In the genomic region with DNA sequence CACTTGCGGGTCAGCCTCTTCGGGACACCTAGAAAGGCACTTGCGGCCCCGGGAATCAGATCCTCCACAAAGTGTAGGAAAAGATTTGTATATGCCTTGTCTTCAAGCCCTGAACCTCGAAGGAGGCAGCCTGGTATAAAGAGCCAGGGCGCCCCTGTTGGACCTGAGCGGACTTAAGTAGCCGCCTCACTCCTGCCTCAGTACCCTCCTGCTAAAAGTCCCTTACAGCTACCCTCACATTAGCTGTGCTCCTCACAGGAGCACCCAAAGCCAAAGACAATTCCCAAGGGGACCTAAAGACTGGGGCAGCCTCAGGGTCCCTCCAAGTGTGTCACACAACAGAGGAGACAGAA, we compare ENCODE assay signal across 8 mouse cellular contexts. TPM values are rescaled to one million over a fixed set of nuclear protein-coding genes. Genes with fewer than 3 reads are reported as not detected.
DNase-seq lines count a peak whose midpoint lies in the region; ATAC-seq and TF ChIP-seq lines count a peak whose summit lies in the region.

No protein-coding gene starts in this region.

- TF ChIP-seq CTCF in heart, adult 2 months (IDR thresholded peaks at IDR 0.05), result no peak
- TF ChIP-seq CTCF in MEL (IDR thresholded peaks at IDR 0.05 in 2 of 3, conservative IDR thresholded peaks at IDR 0.05 in 1 of 3; ENCODE audit: control insufficient read depth in 1 of 3, insufficient read depth in 1 of 3, low read depth in 2 of 3, low read length in 3 of 3, poor library complexity in 1 of 3, severe bottlenecking in 1 of 3), result no peak

- no peaks in the 10 kb centered on the region for H3K9me3 ChIP-seq in heart, embryonic 12.5 days (replicated peaks)
- H3K9me3 ChIP-seq in MEL (replicated peaks; ENCODE audit: insufficient read depth, low read length), result no peaks in the 10 kb centered on the region
- no peaks in the 10 kb centered on the region for H3K9me3 ChIP-seq in hindbrain, embryonic 14.5 days (ENCODE audit: control insufficient read depth, low read length)
- no peaks in the 10 kb centered on the region for H3K9me3 ChIP-seq in midbrain, embryonic 11.5 days (ENCODE audit: control insufficient read depth, low read length)

- no peak overlapping the region for H3K27ac ChIP-seq in heart, embryonic 12.5 days (ENCODE audit: poor library complexity, severe bottlenecking)
- H3K27ac ChIP-seq in heart, adult 2 months, result no peak overlapping the region
- H3K27ac ChIP-seq in MEL (ENCODE audit: control insufficient read depth, low read depth, low read length), result peak overlapping the region; percentile 3; the same call in 1 of the 2 replicates
- H3K27ac ChIP-seq in hindbrain, embryonic 14.5 days, result no peak overlapping the region
- H3K27ac ChIP-seq in midbrain, embryonic 11.5 days (ENCODE audit: low read depth, low read length), result no peak overlapping the region

- no peak for TF ChIP-seq EP300 in heart, adult 2 months (IDR thresholded peaks at IDR 0.05; ENCODE audit: insufficient read depth, low read depth, low read length)
- no peak for TF ChIP-seq EP300 in MEL (IDR thresholded peaks at IDR 0.05; ENCODE audit: low read depth in 1 of 2, low read length in 2 of 2)

- H3K4me2 ChIP-seq in heart, embryonic 12.5 days, result peak overlapping the region; percentile 59
- H3K4me2 ChIP-seq in hindbrain, embryonic 14.5 days (replicated peaks), result peak overlapping the region; percentile 63
- H3K4me2 ChIP-seq in midbrain, embryonic 11.5 days, result peak overlapping the region; percentile 47

- no peak for ATAC-seq in heart, embryonic 12.5 days (ENCODE audit: insufficient number of reproducible peaks, low FRiP score)
- ATAC-seq in hindbrain, embryonic 14.5 days (ENCODE audit: low FRiP score), result no peak
- ATAC-seq in midbrain, embryonic 11.5 days (ENCODE audit: low FRiP score), result no peak

- H3K4me3 ChIP-seq in heart, embryonic 12.5 days, result peak overlapping the region; percentile 23
- no peak overlapping the region for H3K4me3 ChIP-seq in heart, adult 2 months
- H3K4me3 ChIP-seq in MEL (ENCODE audit: control insufficient read depth in 1 of 2, insufficient read depth in 1 of 2, low read depth in 2 of 2, low read length in 2 of 2), result peak overlapping the region in 1 of 2 experiments; percentile 24; a peak in 1 of 4 replicates
- H3K4me3 ChIP-seq in hindbrain, embryonic 14.5 days (replicated peaks; ENCODE audit: low read length), result peak overlapping the region; percentile 35
- peak overlapping the region; percentile 17 for H3K4me3 ChIP-seq in midbrain, embryonic 11.5 days (ENCODE audit: low read depth, low read length)

- no peaks in the 10 kb centered on the region for H3K36me3 ChIP-seq in heart, embryonic 12.5 days
- H3K36me3 ChIP-seq in heart, adult 2 months (ENCODE audit: control insufficient read depth, insufficient read depth, low read length), result no peaks in the 10 kb centered on the region
- peaks cover 0 to 6% of the 10 kb centered on the region in 2 experiments; a peak in 2 of 4 replicates for H3K36me3 ChIP-seq in MEL (ENCODE audit: control insufficient read depth in 1 of 2, insufficient read depth in 2 of 2, low read length in 2 of 2)
- no peaks in the 10 kb centered on the region for H3K36me3 ChIP-seq in hindbrain, embryonic 14.5 days (replicated peaks; ENCODE audit: control insufficient read depth, insufficient read depth)
- no peaks in the 10 kb centered on the region for H3K36me3 ChIP-seq in midbrain, embryonic 11.5 days (ENCODE audit: control insufficient read depth, insufficient read depth, low read length)

- TF ChIP-seq RAD21 in MEL (IDR thresholded peaks at IDR 0.05; ENCODE audit: low read depth, low read length), result no peak

- no peak for DNase-seq in heart, adult 2 months
- DNase-seq in MEL (ENCODE audit: low read depth, low spot score), result no peak
- no peak for DNase-seq in hindbrain, embryonic 14.5 days (ENCODE audit: low spot score)
- peak; percentile 87 for DNase-seq in midbrain, embryonic 11.5 days (ENCODE audit: low spot score, missing footprints)
- DNase-seq in urinary bladder, postnatal 4 days (ENCODE audit: low spot score in 2 of 2), result no peak
- no peak for DNase-seq in layer of hippocampus, postnatal 36 days
- DNase-seq in right cerebral cortex, postnatal 14 days, result no peak

- H3K79me2 ChIP-seq in heart, adult 2 months (replicated peaks; ENCODE audit: control insufficient read depth, insufficient read depth, low read length), result no peaks in the 10 kb centered on the region
- no peaks in the 10 kb centered on the region; the same call in 1 of the 2 replicates for H3K79me2 ChIP-seq in MEL (ENCODE audit: control insufficient read depth, insufficient read depth, low read length, poor library complexity)

- peaks cover 8% of the 10 kb centered on the region for H3K4me1 ChIP-seq in heart, embryonic 12.5 days (replicated peaks)
- no peaks in the 10 kb centered on the region for H3K4me1 ChIP-seq in heart, adult 2 months (ENCODE audit: control insufficient read depth, insufficient read depth, low read length)
- peaks cover 5 to 13% of the 10 kb centered on the region in 2 experiments; a peak in 3 of 4 replicates for H3K4me1 ChIP-seq in MEL (ENCODE audit: control insufficient read depth in 1 of 2, insufficient read depth in 2 of 2, low read length in 2 of 2)
- H3K4me1 ChIP-seq in hindbrain, embryonic 14.5 days (replicated peaks; ENCODE audit: control insufficient read depth, insufficient read depth, low read length), result peaks cover 4% of the 10 kb centered on the region; the same call in 1 of the 2 replicates
- H3K4me1 ChIP-seq in midbrain, embryonic 11.5 days (ENCODE audit: control insufficient read depth, insufficient read depth, low read length), result 0 out of 2 replicates have a peak, but pooled peaks cover 3% of the 10 kb centered on the region

- intact Hi-C loops in heart, adult 2 months (cut with DNase I), result no loop called here

- 13% methylated on average over 8 of the region's 8 CpGs for whole genome bisulfite sequencing in heart, embryonic 12.5 days
- WGBS in heart, adult 2 months, result 17% methylated on average over 8 of the region's 8 CpGs
- WGBS in hindbrain, embryonic 14.5 days, result 15% methylated on average over 8 of the region's 8 CpGs
- 17% methylated on average over 8 of the region's 8 CpGs for WGBS in midbrain, embryonic 11.5 days

- H3K9ac ChIP-seq in heart, embryonic 12.5 days, result no peak overlapping the region
- no peak overlapping the region for H3K9ac ChIP-seq in heart, adult 2 months (ENCODE audit: low read depth, low read length)
- peak overlapping the region; percentile 4 for H3K9ac ChIP-seq in MEL (ENCODE audit: control insufficient read depth, low read depth, low read length, poor library complexity, severe bottlenecking)
- peak overlapping the region; percentile 43 for H3K9ac ChIP-seq in hindbrain, embryonic 14.5 days
- peak overlapping the region; percentile 29 for H3K9ac ChIP-seq in midbrain, embryonic 11.5 days (ENCODE audit: low read length)

- TF ChIP-seq POLR2A in heart, adult 2 months (IDR thresholded peaks at IDR 0.05; ENCODE audit: insufficient read depth, low read depth, low read length), result no peak
- no peak; a peak in 1 of 4 replicates for TF ChIP-seq POLR2A in MEL (IDR thresholded peaks at IDR 0.05; ENCODE audit: control insufficient read depth in 1 of 2, insufficient read depth in 1 of 2, low read depth in 1 of 2, low read length in 2 of 2, poor library complexity in 1 of 2)

- peaks cover 59% of the 10 kb centered on the region for H3K27me3 ChIP-seq in heart, embryonic 12.5 days (replicated peaks)
- H3K27me3 ChIP-seq in heart, adult 2 months (ENCODE audit: control insufficient read depth, insufficient read depth, low read length), result no peaks in the 10 kb centered on the region
- no peaks in the 10 kb centered on the region for H3K27me3 ChIP-seq in MEL (ENCODE audit: control insufficient read depth in 1 of 2, insufficient read depth in 2 of 2, low read length in 2 of 2)
- peaks cover 8% of the 10 kb centered on the region for H3K27me3 ChIP-seq in hindbrain, embryonic 14.5 days (ENCODE audit: control insufficient read depth, insufficient read depth, low read length)
- H3K27me3 ChIP-seq in midbrain, embryonic 11.5 days (ENCODE audit: control insufficient read depth, insufficient read depth, low read length), result peaks cover 15% of the 10 kb centered on the region

TF ChIP-seq in MEL, 35 proteins besides CTCF, POLR2A, EP300 and RAD21 (continues in another document):
- TF ChIP-seq GABPA (IDR thresholded peaks at IDR 0.05; ENCODE audit: low read depth, low read length) (no peak), MAZ (IDR thresholded peaks at IDR 0.05; ENCODE audit: low read depth, low read length) (no peak)

RNA-seq across cellular contexts. Expression of a gene that starts 0.4 kb away (rescaled TPM):
- polyA plus RNA-seq in heart, embryonic 12.5 days (2016; fragmentation: Nextera tagmentation; extraction: Ambion mirVana), result 0.19 and 0.32 TPM in 2 replicates
- total RNA-seq in heart, adult 2 months (2021), result under 1 TPM; 0.75 to 0.78 TPM
- 0.53 and 0.55 TPM in 2 replicates for polyA plus RNA-seq in heart, adult 2 months (2012; rRNA removed)
- 5.7 and 7.8 TPM in 2 replicates for total RNA-seq in MEL (2012; rRNA removed)
- polyA plus RNA-seq in MEL (2012; ENCODE audit: insufficient read depth in 1 of 2, insufficient read length in 2 of 2, low read depth in 1 of 2, low replicate concordance in 2 of 2, missing spikeins in 1 of 2), result 10 to 100 TPM in 1 of 2 experiments, not detected in 1; 18.5 TPM
- 6.3 and 6.4 TPM in 2 replicates for polyA plus RNA-seq in hindbrain, embryonic 14.5 days (2014; fragmentation: Nextera tagmentation; extraction: Ambion mirVana)
- polyA plus RNA-seq in midbrain, embryonic 11.5 days (2014; fragmentation: Nextera tagmentation; extraction: Ambion mirVana), result 0.75 and 1.5 TPM in 2 replicates
- total RNA-seq in layer of hippocampus, postnatal 36 days (2021), result 10 to 100 TPM; 30.3 to 40.0 TPM

RNA-seq across cellular contexts. Expression of a gene that starts 8.4 kb away (rescaled TPM):
- polyA plus RNA-seq in heart, embryonic 12.5 days (2016; fragmentation: Nextera tagmentation; extraction: Ambion mirVana), result 14.8 and 15.6 TPM in 2 replicates
- 10 to 100 TPM in 1 of 2 experiments, 1 to 10 TPM in 1; 8.9 to 10.7 TPM for total RNA-seq in heart, adult 2 months (2021)
- polyA plus RNA-seq in heart, adult 2 months (2012; rRNA removed), result 21.7 and 24.9 TPM in 2 replicates
- total RNA-seq in MEL (2012; rRNA removed), result 9.3 and 10.7 TPM in 2 replicates
- polyA plus RNA-seq in MEL (2012; ENCODE audit: insufficient read depth in 1 of 2, insufficient read length in 2 of 2, low read depth in 1 of 2, low replicate concordance in 2 of 2, missing spikeins in 1 of 2), result 10 to 100 TPM in 1 of 2 experiments, not detected in 1; 15.6 TPM
- polyA plus RNA-seq in hindbrain, embryonic 14.5 days (2014; fragmentation: Nextera tagmentation; extraction: Ambion mirVana), result 46.9 and 48.1 TPM in 2 replicates
- polyA plus RNA-seq in midbrain, embryonic 11.5 days (2014; fragmentation: Nextera tagmentation; extraction: Ambion mirVana), result 32.3 and 36.5 TPM in 2 replicates
- 10 to 100 TPM; 34.6 to 37.4 TPM for total RNA-seq in layer of hippocampus, postnatal 36 days (2021)

RNA-seq across cellular contexts. Expression of a gene that starts 39.9 kb away (rescaled TPM):
- 220 and 226 TPM in 2 replicates for polyA plus RNA-seq in heart, embryonic 12.5 days (2016; fragmentation: Nextera tagmentation; extraction: Ambion mirVana)
- 100 to 1,000 TPM; 109 to 115 TPM for total RNA-seq in heart, adult 2 months (2021)
- polyA plus RNA-seq in heart, adult 2 months (2012; rRNA removed), result 101 and 156 TPM in 2 replicates
- 84.8 and 165 TPM in 2 replicates for total RNA-seq in MEL (2012; rRNA removed)
- 100 to 1,000 TPM in 1 of 2 experiments, not detected in 1; 267 TPM for polyA plus RNA-seq in MEL (2012; ENCODE audit: insufficient read depth in 1 of 2, insufficient read length in 2 of 2, low read depth in 1 of 2, low replicate concordance in 2 of 2, missing spikeins in 1 of 2)
- 93.5 and 98.2 TPM in 2 replicates for polyA plus RNA-seq in hindbrain, embryonic 14.5 days (2014; fragmentation: Nextera tagmentation; extraction: Ambion mirVana)
- 96.9 and 103 TPM in 2 replicates for polyA plus RNA-seq in midbrain, embryonic 11.5 days (2014; fragmentation: Nextera tagmentation; extraction: Ambion mirVana)
- 100 to 1,000 TPM; 201 to 209 TPM for total RNA-seq in layer of hippocampus, postnatal 36 days (2021)

Comparison
In these comparisons a context has a peak if more than half of its experiments do, and no peak if none do; other contexts are left out.
1. H3K9ac ChIP-seq: peak in MEL (single experiment), hindbrain, embryonic 14.5 days (single experiment) and midbrain, embryonic 11.5 days (single experiment); none in heart, embryonic 12.5 days (single experiment) and heart, adult 2 months (single experiment).
2. Peak in every context shown above with its lines, with median percentiles within 50 percentile points of each other: H3K4me2 ChIP-seq.